Mouse (Mus musculus) cortical plate, adult 2 months (tissue): ENCODE measurements at regions not wholly inside any gene's neighbourhood (a gene's known extent, or its start where the extent isn't known, plus 50 kb on each side); places are given as distances from the start of the nearest gene placed in this dataset.

Source experiments
- CTCF ChIP-seq: fragments of 200-500 bp; IDR thresholded peaks from 2 replicates; pipeline ENCODE4 v1.5.1; 2011; ENCODE audit warnings: mild to moderate bottlenecking, control low read depth, low read length; ENCODE audit not compliant: insufficient read depth; ENCODE audit errors: extremely low read depth
- POLR2A ChIP-seq: fragments of 200-500 bp; IDR thresholded peaks from 2 replicates; pipeline ENCODE4 v1.6.1; 2011; ENCODE audit warnings: mild to moderate bottlenecking, low read length, control low read depth; ENCODE audit not compliant: insufficient read depth; ENCODE audit errors: extremely low read depth

DNA sequence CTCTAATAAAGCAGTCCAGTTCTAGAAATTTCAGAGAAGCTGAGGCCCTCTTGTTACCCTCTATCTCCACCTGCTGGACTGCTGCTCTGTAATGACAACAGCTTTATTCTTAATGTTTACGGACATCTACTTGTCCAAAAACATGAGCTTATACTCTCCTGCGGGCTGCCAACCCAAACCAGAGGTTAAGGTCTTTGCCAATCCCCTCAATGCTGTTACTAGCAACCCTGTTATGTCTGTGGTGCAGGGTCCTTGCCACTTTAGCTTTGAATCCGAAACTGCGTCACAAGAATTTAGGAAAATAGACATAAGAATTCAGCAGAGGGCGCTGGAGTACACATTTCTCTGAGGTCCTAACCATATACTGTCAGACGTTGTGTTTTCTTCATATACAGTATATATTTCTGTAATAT is 54.4 kb upstream of the Eda2r start:
- no peak for TF ChIP-seq POLR2A
- TF ChIP-seq CTCF = peak; percentile 41; the same call in 1 of the 2 replicates
